Mouse (Mus musculus): Measurements from ENCODE around the gene Mri1.

The Mri1 gene

GRCm38 (mm10) chr8:84236998-84237473 is 20.1 kb downstream of the Mri1 start, which contains the start of gene Zswim4:
Gene Zswim4 (minus strand): TSS chr8:84237055.
- peak; percentile 99 for DNase-seq (ENCODE audit: low read depth)

DNA sequence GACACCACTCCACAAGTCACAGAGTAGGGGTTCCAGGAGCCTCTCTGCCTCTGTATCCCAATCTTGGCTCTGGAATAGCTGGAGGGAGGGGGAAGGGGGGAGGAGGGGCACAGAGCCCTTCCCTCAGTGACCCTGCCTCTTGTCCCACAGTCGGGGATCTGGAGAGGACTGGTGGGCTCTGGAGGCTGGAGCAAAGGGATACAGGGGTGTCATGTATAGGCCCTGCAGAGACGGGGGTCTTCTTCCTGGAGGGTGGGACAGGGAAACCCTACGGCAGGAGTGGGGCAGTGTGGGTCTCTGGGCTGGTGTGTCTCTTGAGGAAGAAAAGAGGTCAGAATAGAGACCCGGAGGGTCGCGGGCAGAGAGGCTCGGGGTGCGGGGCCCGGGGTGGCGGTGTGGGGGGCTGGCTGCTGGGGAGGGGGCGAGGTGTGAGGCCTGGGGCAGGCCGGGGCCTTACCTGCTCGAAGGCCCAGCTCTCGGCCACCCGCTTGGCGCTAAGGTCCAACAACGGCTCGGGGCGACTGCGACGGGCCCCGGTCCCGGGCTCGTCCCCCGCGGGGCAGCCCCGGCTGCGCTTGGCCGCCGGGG is 20.6 kb downstream of the Mri1 start:
- no peak for DNase-seq (ENCODE audit: low read depth)

DNA sequence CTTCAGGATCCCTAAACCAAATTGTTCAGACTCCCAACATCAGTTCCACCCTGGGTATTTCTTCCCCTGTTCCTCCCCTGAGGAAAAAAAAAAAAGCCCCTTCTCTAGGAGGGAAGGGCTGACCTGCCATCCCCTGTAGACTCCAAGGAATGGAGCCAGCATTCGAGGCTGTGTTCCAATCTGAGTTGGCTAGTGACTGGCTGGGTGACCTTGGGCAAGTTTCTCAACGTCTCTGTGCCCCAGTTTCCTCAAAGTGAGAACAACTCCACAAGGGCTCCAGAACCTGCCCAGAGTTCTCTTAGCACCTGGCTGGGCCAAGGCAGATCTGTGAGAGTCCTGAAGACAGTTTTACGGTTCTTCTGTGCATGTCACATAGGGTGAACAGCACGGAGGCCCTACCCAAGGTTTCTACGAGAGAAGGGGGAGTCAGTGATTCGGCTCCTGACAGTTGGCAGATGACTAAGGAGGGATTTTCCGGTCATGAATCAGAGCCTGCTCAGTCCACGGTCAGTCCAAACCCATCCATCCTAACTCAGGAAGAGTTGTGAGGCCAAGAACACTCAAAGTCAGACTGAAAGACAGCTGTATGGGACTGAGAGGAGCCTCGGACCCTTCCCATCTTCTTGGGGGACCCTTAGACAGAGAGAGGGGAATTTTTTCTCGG is 21.2 kb downstream of the Mri1 start:
- DNase-seq (ENCODE audit: low read depth), result no peak

GRCm38 (mm10) chr8:84233055-84233454 is 24.1 kb downstream of the Mri1 start:
- DNase-seq (ENCODE audit: low read depth), result no peak

GRCm38 (mm10) chr8:84230735-84231134 is 26.4 kb downstream of the Mri1 start:
- no peak for DNase-seq (ENCODE audit: low read depth)

DNA sequence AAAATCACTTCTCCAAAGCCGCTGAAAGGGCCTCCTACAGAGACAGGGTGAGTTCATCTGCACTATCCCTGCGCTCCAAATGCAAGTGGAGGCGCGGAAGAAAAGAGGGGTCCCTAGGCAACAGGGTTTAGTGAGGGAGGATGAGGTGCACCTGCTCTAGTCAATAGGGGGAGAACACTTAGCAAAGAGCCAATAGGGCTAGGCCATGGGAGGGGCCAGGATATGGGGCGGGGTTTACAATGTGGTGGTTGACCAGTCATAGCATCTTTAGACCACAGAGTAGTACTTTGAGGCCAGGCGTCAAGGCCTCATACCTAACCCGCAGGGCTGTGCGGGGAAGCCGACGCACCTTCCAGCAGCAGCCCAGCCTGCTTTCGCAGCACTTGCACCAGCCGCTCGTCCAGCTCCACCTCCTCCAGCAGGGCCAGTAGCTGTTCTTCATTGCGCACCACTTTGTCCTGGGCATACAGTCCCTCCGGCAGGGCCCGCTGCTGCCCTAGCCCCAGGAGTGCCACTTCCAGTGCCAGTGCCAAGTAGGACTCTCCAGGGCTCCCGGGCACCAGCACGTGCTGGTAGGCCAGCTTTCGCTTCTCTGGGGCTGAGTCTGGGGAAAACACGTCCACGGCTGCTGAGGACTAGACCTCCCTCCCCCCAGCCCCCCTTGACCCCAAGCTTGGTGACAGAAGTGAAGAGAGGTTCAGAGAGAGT is 33.6 kb downstream of the Mri1 start:
- DNase-seq (ENCODE audit: low read depth), result no peak

DNA sequence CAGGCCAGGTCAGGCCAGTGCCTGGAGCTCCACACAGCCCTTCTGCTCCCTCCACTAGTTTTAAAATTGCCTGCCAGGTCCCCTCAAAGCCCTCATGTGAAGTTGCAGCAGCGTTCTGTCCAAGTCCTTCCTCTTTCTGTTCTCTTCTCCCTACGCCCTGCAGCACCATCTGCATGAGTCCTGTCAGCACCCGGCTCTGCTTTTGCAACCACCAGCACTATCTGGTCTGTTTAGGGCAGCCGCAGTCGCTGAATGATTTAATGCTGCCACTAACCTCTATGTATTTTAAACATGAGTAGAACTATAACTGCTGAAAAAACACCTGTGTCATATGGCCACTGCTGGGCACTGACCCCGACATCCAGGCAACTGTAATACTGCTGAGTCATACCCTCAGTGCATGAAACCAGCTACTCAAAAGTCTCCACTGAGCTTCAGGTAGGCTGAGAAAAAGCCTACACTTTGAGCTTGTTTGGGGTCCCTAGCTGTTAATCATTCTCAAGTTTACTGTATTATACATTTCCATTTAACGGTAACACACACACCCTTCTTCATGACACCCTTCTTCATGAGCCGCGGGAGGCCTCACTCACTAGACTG is 34.5 kb downstream of the Mri1 start:
- DNase-seq (ENCODE audit: low read depth), result no peak

GRCm38 (mm10) chr8:84220105-84220504 is 37.0 kb downstream of the Mri1 start:
- DNase-seq (ENCODE audit: low read depth), result no peak

GRCm38 (mm10) chr8:84218143-84218542 is 39.0 kb downstream of the Mri1 start:
- DNase-seq (ENCODE audit: low read depth), result no peak

- DNase-seq (ENCODE audit: low read depth), result no peak
Measured at GRCm38 (mm10) chr8:84217206-84217605, 39.9 kb downstream of the Mri1 start.

GRCm38 (mm10) chr8:84213277-84213676 is 43.8 kb downstream of the Mri1 start:
- no peak for DNase-seq (ENCODE audit: low read depth)

GRCm38 (mm10) chr8:84211881-84212563 is 45.1 kb downstream of the Mri1 start:
- no peak for DNase-seq (ENCODE audit: low read depth)

DNA sequence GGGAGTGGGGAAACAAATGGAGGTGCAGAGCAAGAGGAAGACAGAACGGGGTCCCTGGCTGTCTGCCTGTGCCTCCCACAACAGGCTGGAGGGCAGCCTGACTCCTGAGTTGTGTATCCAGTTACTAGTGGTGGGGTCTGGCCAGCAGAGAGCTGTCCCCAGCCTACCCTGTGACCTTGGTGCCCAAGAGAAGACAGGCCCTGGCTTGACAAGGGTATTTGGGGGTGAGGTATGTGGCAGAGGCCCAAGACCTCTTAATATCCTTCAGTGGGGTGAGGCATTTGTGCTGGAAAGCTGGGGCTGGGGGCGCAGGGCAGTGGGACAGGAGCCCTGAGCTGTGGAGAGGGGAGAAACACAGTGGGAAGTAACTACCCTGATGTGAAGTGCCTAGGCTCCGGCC is 45.9 kb downstream of the Mri1 start:
- DNase-seq (ENCODE audit: low read depth), result no peak

- no peak for DNase-seq (ENCODE audit: low read depth)
Measured at GRCm38 (mm10) chr8:84210167-84210791, 46.8 kb downstream of the Mri1 start.

DNA sequence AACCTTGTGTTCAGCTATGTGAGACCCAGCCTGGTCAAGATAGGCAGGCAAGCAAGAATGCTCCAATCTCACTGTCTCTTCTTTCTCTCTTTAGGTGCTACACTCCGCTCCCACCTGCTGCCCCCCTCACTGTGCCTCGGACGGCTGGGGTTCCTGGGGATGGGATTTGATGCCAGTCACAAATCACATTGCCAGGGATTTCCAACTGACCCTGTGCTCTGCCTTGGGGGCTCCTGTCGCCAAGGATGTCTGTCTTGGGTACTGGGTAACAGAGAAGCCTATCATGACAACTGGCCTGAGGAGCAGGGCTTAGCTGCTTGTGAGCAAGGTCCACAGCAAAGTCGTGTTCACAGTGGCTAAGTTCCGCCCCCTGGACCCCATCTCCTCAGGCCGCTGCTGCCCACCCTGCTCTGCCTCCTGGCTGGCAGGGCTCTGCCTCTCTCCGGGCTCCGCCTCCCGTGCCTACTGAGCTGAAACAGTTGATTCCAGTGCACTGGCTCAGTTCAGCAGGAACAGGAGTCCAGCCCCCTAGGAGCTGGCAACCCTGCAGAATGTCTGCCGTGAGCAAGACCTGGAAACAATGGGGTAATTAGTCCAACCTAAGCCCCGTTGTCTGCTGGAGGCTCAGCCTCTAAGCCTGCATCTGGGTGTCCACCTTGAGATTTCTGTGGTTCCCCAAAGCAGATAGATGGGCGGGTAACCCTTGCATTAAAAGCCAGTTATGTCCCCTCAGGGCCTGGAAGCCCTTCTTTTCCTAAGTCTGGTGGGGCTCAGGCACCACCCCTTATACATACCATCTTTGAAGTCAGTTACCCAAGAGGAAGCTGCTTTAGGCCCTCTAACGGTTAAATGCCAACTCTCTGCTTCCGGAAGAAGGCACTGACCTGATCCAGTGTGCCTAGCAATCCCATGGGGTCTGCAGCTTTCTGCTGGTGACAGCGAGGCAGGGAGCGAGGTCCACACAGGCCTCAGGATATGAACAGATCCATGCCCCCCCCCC is 48.4 kb downstream of the Mri1 start:
- no peak for DNase-seq (ENCODE audit: low read depth)

DNA sequence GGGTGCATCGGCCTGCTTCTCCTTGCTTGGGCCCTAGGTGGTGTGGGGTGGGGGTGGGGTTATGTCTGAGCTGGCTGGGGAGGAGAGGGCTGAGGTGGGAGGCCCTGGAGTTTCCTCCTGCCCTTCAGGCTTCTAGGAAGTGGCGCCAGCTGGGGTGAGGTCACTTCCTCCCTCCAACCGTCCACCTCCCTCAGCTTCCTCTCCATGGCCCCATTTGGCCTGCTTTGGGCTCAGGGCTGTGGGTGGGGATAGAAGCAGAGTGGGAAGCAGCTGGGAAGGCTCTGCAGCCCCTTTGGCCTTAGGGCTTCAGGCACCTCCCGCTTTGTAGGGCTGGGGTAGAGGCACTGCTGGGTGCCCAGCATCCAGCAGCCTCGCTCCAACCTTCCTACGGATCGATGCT is 49.3 kb downstream of the Mri1 start:
- no peak for DNase-seq (ENCODE audit: low read depth)

DNA sequence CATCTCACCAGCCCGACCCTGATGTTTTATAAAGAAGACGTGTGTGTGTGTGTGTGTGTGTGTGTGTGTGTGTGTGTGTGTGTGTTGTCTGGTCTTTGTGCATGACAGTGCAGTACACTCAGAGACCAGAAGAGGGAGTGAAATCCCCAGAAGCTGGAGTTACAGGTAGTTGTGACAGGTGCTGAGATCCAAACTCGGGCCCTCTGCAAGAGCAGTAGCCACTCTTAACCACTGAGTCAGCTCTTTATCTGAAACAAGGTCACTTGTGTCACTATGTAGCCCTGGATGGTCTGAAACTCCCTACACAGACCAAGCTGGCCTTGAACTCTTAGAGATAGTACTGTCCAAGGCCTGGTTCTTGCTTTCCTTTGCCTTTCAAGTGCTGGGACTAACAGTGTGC is 50.5 kb downstream of the Mri1 start:
- no peak for DNase-seq (ENCODE audit: low read depth)

GRCm38 (mm10) chr8:84205073-84205472 is 52.1 kb downstream of the Mri1 start:
- DNase-seq (ENCODE audit: low read depth), result no peak

GRCm38 (mm10) chr8:84203975-84204772 is 53.0 kb downstream of the Mri1 start:
- DNase-seq (ENCODE audit: low read depth), result no peak
